Mouse (Mus musculus): ENCODE data around the gene Tmem256.

DNA sequence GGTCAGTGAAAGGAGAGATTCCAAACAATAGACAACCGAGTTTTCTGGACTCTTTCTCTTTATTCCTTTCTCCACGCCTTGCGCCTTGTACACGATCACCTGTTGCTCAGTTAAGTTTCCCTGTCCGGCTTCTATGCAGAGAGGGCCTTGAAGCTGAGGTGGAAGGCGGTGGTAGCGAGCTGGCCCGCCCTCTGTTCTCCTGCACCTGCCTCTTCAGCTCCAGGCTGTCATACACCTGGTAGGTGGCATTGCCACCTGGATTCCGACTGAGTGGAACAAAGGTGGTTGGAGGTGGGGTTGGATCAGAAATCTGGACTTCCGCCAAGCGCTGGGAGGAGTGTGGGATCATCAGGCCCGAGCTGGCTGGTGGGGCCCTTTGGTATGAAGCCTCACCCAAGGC is 21.8 kb upstream of the Tmem256 start:
- TF ChIP-seq CTCF (IDR thresholded peaks at IDR 0.05; ENCODE audit: low read depth) = no peak
- TF ChIP-seq EP300 (IDR thresholded peaks at IDR 0.05; ENCODE audit: low read depth) = no peak

Measured in heart, postnatal 0 days (tissue).